ENCODE assay signal across 10 mouse cellular contexts in the genomic region with DNA sequence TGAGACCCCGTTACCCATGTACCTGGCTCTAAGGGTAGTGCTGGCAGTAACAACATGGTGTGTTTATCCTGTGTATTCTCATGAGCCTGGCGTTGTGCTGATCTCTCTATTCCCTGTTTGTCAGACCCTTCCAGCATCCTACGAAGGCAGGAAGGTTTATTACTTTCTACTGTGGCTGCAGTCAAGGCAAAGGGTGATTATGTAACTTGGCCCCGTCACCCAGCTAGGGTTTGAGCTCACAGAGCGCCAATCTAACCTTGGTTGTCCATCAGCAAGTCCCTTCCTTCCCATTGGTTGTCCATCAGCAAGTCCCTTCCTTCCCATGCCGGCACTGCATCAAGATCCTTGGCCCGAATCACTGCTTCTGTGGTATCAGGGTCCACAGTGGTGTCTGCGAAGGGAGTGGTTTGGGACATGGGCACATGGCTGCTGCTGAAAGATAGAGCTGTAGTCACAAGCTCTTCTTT.
DNase-seq lines count a peak whose midpoint lies in the region; ATAC-seq and TF ChIP-seq lines count a peak whose summit lies in the region.
"Had no signal": no experiment of that assay in that cellular context is flagged by ENCODE, and none has a peak within 500 bp of the region (broad histone marks: within the 10 kb centered on the region; RNA-seq: fewer than 3 reads in every experiment).

No protein-coding gene starts in this region.

- no peaks in the 10 kb centered on the region for H3K36me3 ChIP-seq in intestine, embryonic 14.5 days (ENCODE audit: control insufficient read depth, insufficient read depth, low read length)
- no peaks in the 10 kb centered on the region for H3K36me3 ChIP-seq in intestine, postnatal 0 days (ENCODE audit: control insufficient read depth, insufficient read depth)
- no peaks in the 10 kb centered on the region for H3K36me3 ChIP-seq in liver, embryonic 11.5 days (ENCODE audit: control insufficient read depth, insufficient read depth, low read length)
- H3K36me3 ChIP-seq: G1E had no signal

- no peaks in the 10 kb centered on the region for H3K9me3 ChIP-seq in intestine, embryonic 14.5 days (ENCODE audit: control insufficient read depth, low read length)
- no peaks in the 10 kb centered on the region for H3K9me3 ChIP-seq in intestine, postnatal 0 days (ENCODE audit: control insufficient read depth)
- H3K9me3 ChIP-seq in liver, embryonic 11.5 days (ENCODE audit: control insufficient read depth, low read length) = no peaks in the 10 kb centered on the region
- H3K9me3 ChIP-seq: G1E had no signal

- H3K9ac ChIP-seq in intestine, embryonic 14.5 days (ENCODE audit: low read length) = no peak overlapping the region
- H3K9ac ChIP-seq in intestine, postnatal 0 days (ENCODE audit: low read depth, low read length) = no peak overlapping the region
- H3K9ac ChIP-seq in liver, embryonic 11.5 days (ENCODE audit: low read depth, low read length) = no peak overlapping the region

- DNase-seq in intestine, embryonic 14.5 days (ENCODE audit: low spot score) = no peak
- peak; percentile 91 for DNase-seq in adrenal gland, adult 8-10 months
- peak; percentile 35 for DNase-seq in embryo, embryonic 9.5 days (ENCODE audit: extremely low spot score)
- DNase-seq in liver, embryonic 11.5 days (ENCODE audit: low spot score) = no peak
- no peak for DNase-seq in gastrocnemius, postnatal 4 days (ENCODE audit: low spot score in 2 of 2)
- no peak for DNase-seq in right cerebral cortex, postnatal 4 days
- no peak for DNase-seq in T-cell, adult 2 months (ENCODE audit: low spot score)

- WGBS in intestine, embryonic 14.5 days = 63% methylated on average over 8 of the region's 8 CpGs
- WGBS in intestine, postnatal 0 days = 76% methylated on average over 8 of the region's 8 CpGs
- 58% methylated on average over 8 of the region's 8 CpGs for WGBS in liver, embryonic 11.5 days

- peaks cover 19% of the 10 kb centered on the region for H3K4me1 ChIP-seq in intestine, embryonic 14.5 days (replicated peaks; ENCODE audit: control insufficient read depth, insufficient read depth, low read length)
- H3K4me1 ChIP-seq in intestine, postnatal 0 days (replicated peaks; ENCODE audit: control insufficient read depth, insufficient read depth, low read length) = 0 out of 2 replicates have a peak, but pooled peaks cover 3% of the 10 kb centered on the region
- peaks cover 19% of the 10 kb centered on the region for H3K4me1 ChIP-seq in liver, embryonic 11.5 days (replicated peaks; ENCODE audit: control insufficient read depth, insufficient read depth, low read length)

- no peak overlapping the region for H3K4me2 ChIP-seq in intestine, embryonic 14.5 days (ENCODE audit: low read length)
- H3K4me2 ChIP-seq in intestine, postnatal 0 days (replicated peaks; ENCODE audit: low read depth) = no peak overlapping the region
- no peak overlapping the region for H3K4me2 ChIP-seq in liver, embryonic 11.5 days

- no peaks in the 10 kb centered on the region for H3K27me3 ChIP-seq in intestine, embryonic 14.5 days (replicated peaks; ENCODE audit: control insufficient read depth, insufficient read depth, low read length)
- no peaks in the 10 kb centered on the region for H3K27me3 ChIP-seq in intestine, postnatal 0 days (replicated peaks; ENCODE audit: control insufficient read depth, insufficient read depth, low read length)
- no peaks in the 10 kb centered on the region for H3K27me3 ChIP-seq in liver, embryonic 11.5 days (replicated peaks; ENCODE audit: control insufficient read depth, insufficient read depth, low read length)

- no peak overlapping the region for H3K4me3 ChIP-seq in intestine, embryonic 14.5 days (ENCODE audit: low read depth, low read length)
- no peak overlapping the region for H3K4me3 ChIP-seq in intestine, postnatal 0 days (ENCODE audit: low read depth, low read length)
- H3K4me3 ChIP-seq in liver, embryonic 11.5 days (ENCODE audit: low read depth, low read length) = no peak overlapping the region
- H3K4me3 ChIP-seq: erythroblast, embryonic 14.5 days had no signal

- peak overlapping the region; percentile 67 for H3K27ac ChIP-seq in intestine, embryonic 14.5 days (ENCODE audit: low read depth)
- no peak overlapping the region for H3K27ac ChIP-seq in intestine, postnatal 0 days (ENCODE audit: low read depth, low read length)
- H3K27ac ChIP-seq in liver, embryonic 11.5 days (ENCODE audit: low read depth, low read length) = peak overlapping the region; percentile 52; the same call in 1 of the 2 replicates

- no peak for TF ChIP-seq CTCF in intestine, postnatal 0 days (IDR thresholded peaks at IDR 0.05; ENCODE audit: low read depth)

- ATAC-seq in intestine, embryonic 14.5 days (replicated peaks; ENCODE audit: low FRiP score, low TSS enrichment, low read depth) = no peak
- no peak for ATAC-seq in intestine, postnatal 0 days
- ATAC-seq in liver, embryonic 11.5 days (replicated peaks; ENCODE audit: low FRiP score) = no peak

Comparison
In these comparisons a context has a peak if more than half of its experiments do, and no peak if none do; other contexts are left out.
1. DNase-seq: peak in adrenal gland, adult 8-10 months (single experiment) and embryo, embryonic 9.5 days (single experiment); none in intestine, embryonic 14.5 days (single experiment), liver, embryonic 11.5 days (single experiment), gastrocnemius, postnatal 4 days (0 of 2), right cerebral cortex, postnatal 4 days (single experiment) and T-cell, adult 2 months (single experiment).